Mouse (Mus musculus) olfactory bulb, adult 2 months (tissue): ENCODE data around the gene Dbi.

ENCODE experiments used
- CTCF ChIP-seq: fragments of 200-500 bp; IDR thresholded peaks from 2 replicates; pipeline ENCODE4 v1.5.1; 2012; ENCODE audit warnings: low read depth, mild to moderate bottlenecking, low read length, moderate library complexity; ENCODE audit not compliant: insufficient read depth
- POLR2A ChIP-seq: fragments of 200-500 bp; IDR thresholded peaks from 2 replicates; pipeline ENCODE4 v1.6.1; 2012; ENCODE audit warnings: mild to moderate bottlenecking, low read depth, low read length, moderate library complexity; ENCODE audit not compliant: insufficient read depth

DNA sequence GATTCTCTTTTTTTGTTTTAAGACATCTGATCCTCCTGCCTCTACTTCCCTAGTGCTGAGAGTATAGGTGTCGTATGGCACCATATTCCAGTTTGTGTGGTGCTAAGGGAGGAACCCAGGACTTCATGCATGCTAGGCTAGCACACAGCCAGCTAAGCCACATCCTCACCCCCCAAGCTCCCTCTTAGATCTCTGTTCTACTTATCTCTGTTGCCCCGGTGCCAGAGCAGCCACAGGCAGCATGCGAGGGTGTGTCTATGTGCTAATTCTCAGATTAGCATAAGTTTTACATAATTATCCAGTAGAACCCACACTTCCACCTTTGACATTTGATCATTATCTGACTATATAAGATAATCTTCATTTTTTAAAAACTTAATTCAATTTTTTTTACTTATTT, 26.0 kb downstream of the Dbi start:
- TF ChIP-seq CTCF, result no peak
- no peak for TF ChIP-seq POLR2A
